Mouse (Mus musculus): Measurements from ENCODE around the gene Dip2b.

The Dip2b gene

DNA sequence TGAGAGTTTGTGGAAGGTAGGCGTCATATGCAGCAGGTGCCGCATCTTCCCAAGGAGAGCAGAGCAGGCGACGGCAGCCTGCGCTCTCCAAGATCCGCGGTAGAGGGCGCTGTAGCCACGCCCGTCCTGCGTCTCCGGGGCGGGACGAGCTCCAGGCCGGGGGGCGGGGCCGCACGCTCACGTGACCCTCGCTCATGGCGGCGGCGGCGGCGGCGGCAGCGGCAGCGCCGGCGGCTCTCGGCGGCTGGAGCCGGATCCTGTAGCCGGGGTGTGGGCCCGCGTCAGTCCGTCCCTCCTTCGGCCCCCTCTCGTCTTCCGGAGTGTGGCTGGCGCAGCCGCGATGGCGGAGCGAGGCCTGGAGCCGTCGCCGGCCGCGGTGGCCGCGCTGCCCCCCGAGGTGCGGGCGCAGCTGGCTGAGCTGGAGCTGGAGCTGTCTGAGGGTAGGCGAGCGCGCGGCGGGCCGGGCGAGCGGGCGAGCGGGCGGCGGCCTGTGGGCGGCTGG is at the start of gene Dip2b:
TSS of gene Dip2b (plus strand) at position 195 of the 502 bp plus-strand sequence.
- DNase-seq (ENCODE audit: low spot score) = peak; percentile 92

DNA sequence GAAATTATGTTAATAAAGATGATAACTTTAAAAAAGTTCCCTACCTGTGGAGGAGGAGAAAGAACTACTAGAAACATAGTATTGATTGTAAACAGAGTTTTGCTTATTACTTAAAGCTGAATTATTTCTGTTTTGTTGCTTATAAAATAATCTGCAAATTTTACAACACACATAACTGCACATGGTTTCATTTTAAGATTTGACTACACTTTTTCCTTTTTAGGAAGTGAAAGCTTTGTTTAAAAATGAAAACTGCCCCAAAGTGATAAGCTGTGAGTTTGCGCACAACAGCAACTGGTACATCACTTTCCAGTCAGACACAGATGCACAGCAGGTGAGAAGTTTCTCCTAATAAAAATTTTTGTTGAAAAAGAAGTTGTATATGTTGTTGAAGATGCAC is 45.4 kb upstream of the Dip2b start:
- DNase-seq (ENCODE audit: low spot score) = no peak

DNA sequence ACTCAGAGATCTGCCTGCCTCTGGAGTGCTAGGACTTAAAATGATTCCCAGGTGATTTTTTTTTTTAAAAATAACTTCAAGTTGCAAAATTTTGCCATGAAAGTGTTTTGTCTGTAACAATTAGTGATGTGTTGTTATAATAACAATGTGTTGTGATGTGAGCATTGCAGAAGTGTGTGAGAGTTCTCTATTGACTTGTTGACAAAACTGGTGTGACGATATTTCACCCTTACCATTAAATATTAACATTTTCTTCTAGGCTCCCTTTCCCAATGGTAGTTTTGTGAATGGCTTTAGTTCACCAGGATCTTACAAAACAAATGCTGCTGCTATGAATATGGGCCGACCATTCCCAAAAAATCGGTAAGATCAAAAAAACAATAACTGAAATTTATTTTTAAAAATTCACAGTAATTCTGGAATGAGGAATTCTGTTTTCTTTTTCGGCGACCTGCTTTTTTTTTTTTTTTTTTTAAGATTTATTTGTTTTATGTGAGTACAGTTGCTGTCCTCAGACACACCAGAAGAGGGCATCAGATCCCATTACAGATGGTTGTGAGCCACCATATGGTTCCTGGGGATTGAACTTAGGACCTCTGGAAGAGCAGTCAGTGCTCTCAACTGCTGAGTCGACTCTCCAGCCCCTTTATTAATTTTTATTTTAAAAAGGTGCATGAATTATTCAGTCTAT is 41.2 kb upstream of the Dip2b start:
- DNase-seq (ENCODE audit: low spot score) = no peak

DNA sequence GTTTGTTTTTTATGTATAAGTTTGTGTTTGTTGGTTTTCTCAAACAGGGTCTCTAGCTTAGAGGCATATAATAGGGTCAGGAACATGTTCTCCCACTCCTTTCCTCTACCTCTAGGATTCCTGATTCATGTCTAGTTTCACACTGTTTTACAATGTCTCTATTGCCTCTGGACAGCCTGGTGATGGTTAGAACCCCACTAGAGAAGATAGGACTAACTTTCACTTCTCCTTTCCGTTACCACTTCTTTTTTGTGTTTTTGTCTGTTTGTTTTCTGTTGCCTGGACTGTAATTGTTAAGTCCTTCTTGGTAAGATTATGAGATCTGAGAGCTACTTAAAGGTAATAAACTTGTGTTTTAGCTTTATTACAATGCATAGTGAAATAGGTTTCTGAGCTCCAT is 39.1 kb upstream of the Dip2b start:
- DNase-seq (ENCODE audit: low spot score) = no peak

DNA sequence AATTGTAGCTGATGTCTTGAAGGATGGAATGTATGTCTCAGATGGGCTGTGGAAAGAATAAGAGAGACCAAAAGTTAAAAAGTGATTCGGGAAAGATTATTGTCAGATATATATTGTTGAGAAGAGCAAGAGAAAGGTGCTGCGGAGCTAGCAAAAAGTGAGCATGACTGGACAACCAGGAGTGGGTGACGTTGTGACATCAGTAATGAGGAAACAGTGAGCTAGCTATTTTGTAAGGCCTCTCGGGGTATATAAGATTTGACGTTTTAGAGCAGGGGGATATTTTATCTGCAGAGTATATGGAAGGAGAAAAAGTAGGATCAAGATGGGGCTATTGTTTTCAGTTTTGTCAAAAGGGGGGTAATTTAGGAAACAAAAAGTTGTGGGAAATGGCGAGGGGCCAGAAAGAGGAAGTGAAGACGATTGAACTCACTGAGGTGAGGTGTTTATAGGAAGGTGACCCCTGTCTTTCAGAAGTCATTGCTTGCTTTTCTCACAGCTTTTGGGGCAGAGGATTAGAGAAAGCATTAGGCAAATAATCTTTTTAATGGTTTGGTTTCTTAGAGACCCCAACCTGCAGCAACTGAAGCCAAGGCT is 33.7 kb upstream of the Dip2b start:
- no peak for DNase-seq (ENCODE audit: low spot score)

DNA sequence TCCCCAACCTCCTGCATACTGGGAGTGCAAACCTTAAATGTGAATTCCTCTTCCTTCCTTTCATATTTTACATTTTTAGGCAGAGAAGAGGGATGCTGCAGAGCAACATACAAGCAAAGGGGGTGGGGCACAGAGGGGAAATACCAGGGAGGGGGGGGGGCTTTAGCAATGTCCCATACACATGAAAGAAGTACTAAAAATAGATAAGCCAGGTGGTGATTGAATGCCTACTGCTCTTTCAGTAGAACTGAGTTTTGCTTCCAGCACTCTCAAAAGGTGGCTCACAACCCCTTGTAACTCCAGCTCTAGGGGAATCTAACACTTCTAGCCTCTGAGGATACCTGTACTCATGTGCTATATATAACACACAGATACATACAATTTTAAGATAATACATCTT is 32.3 kb upstream of the Dip2b start:
- no peak for DNase-seq (ENCODE audit: low spot score)

DNA sequence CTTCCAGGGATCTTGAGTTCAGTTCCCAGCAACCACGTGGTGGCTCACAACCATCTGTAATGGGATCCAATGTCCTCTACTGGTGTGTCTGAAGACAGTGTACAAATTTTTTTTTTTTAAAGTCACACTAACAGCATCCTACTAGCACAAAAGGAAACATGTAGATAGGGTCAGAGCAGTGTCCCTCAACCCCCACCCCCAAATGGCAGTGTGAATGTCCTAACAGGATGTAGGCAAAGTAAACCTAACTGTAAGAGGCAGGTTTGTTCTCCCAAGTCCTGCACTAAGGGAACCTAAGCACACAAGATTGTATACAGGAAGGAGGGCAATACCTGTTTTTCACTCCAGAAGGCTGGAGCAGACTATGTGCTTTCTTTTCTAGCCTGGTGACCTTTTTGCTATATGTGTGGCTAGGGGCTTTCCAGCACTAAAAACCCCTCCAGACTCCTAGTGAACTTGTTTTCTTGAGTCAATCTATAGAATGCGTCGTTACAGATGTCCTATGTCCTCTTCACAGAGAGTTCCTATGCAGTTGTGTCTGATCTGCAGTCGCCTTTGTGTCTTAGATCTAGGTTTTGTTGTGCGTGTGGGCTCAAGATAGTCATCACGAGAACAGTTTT is 20.1 kb upstream of the Dip2b start:
- no peak for DNase-seq (ENCODE audit: low spot score)

DNA sequence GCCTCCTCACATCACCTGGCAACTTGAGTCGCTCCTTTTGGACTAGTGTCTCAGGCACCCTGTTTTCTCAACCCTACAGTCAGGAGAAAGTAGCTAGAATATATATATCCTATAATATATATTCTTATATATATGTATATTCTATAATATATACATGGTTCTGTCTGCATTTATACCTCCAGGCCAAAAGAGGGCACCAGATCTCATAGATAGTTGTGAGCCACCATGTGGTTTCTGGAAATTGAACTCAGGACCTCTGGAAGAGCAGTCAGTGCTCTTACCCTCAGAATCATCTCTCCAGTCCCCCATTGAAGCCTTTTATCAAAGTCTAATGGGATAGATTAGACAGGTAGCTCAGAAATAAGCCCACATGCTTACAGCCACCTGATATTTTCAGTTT is 17.3 kb upstream of the Dip2b start:
- no peak for DNase-seq (ENCODE audit: low spot score)

DNA sequence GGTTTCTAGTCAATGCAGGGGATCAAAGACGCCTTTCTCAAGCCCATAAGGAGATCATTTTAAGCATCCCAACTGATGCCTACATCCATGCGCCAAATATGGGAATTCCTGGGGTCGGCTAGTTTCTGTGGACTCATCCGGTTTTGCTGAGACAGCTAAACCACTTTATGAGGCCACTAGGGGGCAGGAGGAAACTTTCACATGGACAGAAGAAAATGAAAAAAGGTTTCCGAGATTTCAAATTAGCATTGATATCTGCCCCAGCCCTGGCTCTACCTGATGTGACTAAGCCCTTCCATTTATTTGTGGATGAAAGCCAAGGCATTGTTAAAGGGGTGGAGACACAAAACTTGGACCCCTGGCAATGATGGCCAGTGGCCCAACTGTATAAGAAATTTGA is 15.5 kb upstream of the Dip2b start:
- no peak for DNase-seq (ENCODE audit: low spot score)

DNA sequence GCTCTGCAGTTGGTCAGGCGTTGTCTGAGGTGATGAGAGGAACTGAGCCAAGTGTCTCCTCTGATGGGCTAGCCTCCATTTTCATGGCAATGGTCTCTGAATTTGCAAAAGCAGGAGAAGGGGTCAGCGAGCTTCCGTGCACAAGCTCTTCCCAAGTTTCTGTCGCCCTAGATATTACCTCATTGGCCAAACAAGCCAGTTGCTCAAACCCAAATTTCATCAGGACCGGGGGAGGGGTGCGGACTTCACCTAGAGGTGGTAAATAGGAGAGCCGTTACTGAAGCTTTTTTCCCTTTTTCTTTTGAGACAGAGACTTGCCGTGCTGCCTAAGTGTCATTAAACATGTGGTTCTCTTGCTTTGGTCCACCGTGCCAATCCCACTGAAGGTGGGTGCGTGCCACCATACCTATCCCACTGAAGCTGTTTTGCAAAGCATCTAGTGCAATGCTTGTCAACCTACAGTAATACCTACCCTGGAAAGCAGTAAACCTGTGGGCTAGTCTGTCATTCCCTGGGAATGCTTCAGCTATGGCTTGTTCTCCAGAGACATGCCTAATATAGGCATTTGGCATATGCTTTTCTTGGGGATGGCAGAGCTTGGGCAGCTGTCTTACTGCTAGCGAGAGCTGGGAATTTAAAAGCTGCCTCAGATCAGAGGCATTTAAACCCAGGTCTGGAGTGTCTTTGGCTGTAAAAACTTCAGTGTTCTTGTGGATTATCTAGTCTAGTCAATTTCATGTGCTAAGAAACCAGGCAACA is 13.2 kb upstream of the Dip2b start:
- no peak for DNase-seq (ENCODE audit: low spot score)

DNA sequence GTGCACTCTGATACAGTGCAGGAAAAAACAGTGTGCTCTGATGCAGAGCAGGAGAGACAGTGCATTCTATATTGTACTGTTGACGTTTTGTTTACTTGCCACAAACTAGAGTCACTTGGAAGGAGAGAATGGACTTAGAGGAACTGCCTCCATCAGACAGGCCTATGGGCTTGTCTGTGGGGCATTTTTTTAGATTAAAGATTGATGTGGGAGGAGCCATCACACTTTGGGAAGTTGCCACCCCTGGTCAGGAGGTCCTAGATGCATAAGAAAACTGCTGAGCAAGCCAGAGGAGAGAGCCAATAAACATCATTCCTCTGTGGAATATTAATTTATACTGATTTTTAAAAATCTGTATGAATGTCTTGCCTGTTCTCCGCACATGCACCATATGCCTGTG is 10.3 kb upstream of the Dip2b start:
- no peak for DNase-seq (ENCODE audit: low spot score)

DNA sequence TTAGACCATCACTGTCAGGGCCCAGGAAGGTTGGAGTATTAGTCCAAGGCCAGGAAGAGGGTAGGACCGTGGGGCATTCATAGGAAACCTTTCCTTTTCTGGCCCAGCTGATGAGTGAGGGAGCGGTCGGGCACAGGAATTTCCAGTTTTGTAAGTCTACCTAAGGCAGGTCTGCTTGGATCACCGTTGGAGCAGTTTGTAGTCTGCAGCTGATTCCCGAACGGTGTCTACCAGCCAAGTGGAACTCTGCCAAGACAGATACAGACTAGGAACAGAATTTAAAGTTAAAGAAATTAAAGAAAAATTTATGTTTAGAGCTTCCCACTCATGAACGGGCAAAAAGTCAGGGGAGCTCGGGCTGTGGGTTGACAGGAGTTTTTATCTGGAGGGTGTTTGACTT is 9.0 kb upstream of the Dip2b start:
- DNase-seq (ENCODE audit: low spot score) = no peak

DNA sequence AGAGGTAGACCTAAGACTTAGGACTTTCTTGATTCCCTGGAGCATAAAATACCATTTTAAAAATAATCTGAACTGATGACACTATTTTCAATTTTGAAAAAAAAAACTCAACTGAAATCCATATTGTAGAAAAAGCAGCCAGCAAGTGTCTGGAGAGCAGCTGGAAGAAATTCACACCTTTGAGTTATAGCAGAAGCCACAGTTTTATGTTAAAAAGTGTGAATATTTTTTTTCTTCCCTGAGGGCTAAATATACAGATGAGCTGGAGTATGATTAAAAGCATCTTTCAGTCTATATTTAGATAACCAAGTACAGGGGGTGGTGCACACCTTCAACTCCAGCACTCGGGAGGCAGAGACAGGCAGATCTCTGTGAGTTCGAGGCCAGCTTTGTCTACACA is 8.6 kb upstream of the Dip2b start:
- DNase-seq (ENCODE audit: low spot score) = no peak

DNA sequence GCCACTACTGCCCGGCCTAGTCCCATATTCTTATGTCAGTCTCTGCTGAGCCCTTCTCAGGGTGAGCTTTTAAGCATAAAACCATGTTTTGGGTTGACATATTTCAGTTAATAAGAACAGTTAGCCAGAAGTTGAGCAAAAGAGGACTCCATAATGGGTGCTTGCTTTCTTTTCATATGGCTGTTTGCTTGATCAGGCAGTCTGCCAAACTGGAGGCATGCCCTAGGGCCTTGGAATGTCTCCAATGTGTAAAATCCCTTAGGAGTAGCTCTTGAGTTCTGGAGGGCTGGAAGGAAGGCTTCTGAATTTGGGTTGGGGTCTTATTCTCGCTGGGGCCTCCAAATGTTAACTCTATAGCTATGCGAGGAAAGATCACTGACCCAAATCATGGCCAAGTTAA is 5.9 kb upstream of the Dip2b start:
- no peak for DNase-seq (ENCODE audit: low spot score)

DNA sequence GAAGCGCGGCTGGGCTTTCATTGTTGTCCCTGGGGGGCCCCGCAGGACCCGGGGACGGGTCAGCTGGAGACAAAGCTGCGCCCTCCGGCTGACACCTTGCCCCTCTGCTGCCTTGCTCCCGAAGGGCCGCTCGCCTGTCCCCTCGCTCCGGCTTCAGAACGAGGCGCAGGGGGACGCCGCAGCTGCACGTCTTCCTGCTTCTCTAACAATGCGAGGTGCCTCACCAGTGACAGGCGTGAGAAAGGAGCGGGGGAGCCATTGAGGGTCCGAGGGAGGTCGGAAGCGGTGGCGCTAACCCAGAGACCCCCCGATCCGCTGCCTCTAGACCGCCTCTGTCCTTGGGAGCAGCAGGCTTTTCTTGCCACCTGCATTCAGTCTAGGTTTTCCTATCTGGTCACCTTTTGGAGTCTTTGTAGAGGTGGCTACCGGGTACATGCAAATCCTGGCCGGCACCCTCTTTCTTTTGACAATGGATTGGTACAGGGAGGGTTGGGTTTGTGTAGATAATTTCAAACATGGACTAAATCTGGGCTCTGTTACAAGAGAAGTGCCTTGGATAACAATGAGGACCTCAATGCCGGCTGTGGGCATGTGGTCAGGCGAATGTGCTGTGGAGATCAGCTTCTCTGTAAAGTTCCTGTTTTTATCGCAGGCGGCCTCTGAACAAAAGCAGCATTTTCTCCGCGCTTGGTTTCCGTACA is 687 bp downstream of the Dip2b start:
- peak; percentile 56 for DNase-seq (ENCODE audit: low spot score)

DNA sequence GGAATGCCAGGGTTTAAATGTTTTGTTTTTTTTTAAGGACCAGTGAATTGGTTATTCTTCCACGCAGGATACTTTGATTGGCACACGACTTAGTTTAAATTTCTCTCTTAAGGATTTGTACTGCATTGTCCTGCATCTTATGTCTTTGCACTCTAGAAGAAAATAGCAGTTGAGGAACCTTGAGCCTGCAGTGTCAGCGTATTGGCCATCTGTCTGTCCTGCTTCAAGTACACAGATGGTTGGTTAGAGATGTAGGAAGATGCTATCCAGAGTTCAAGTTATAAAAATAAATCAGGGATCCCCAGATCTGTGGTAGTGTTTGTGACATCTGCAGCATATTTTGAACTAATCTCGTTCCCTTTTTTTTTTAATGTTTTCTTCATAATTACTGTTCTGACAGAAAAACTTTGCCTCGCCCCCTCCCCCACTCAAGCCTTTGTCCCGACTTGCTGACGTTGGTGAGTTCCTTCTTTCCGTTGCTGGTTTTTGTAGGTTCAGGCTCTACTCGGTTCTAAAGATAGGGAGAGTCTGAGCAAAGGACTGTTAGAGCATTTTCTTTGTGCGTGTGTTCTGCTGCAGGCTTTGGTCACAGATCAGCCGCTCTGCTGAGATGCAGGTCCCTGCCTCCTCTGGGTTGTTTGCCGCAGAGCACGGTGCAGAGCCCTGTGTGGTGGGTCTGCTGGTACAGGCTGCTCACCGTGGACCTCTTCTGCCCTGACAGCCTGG is 2.2 kb downstream of the Dip2b start:
- no peak for DNase-seq (ENCODE audit: low spot score)

DNA sequence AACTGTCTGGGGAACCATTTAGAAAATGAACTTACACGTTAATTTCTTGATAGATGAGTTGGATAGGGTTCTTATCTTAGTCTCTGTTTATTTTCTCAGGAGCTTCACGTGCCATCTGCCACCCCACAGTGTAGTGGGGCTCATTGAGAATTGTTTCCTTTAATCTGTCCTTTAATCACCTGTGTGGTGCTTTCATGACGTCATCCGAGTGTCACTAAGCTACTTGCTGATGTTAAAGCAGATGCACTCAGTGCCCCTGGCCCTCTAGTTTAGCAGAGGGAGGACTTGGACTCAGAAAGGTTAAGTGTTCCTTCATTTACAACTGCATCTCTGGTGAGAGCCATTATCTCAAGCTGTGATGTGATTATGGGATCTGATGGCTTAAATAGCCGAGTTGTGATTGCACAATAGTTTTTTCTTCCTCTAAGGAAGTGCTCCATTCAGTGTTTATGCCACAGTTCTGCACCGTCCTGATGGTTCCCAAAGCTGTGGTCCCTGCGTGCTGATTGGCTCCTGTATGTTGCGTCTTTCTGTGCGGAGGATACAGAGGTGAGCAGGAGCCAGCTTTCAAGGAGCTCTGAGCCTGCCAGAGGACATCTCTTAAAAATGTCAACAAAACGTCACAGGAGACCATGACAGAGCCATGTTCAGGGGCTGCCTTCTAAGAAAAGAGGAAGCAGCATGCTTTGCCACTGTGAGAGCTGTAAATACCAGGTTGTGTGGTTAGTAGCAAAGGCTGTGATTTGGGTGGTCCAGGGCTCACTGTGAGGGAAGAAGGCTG is 3.0 kb downstream of the Dip2b start:
- no peak for DNase-seq (ENCODE audit: low spot score)

DNA sequence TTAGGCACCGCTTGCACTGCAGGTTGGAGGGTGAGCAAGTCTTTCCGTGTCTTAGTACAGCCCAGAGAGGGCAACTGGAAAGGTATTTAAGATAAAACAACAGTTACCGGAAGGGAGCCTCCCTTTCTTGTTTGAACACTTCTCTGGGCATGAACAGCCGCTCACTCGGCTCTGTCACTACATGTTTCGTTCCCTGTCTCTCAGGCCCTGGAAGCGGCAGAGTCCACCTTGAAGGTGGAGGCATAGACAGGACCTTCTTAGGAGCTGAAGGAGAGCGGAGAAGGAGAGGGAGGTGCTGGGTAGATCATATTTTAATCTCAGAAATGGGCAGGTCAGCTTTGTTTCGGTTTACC is 3.6 kb downstream of the Dip2b start:
- no peak for DNase-seq (ENCODE audit: low spot score)

DNA sequence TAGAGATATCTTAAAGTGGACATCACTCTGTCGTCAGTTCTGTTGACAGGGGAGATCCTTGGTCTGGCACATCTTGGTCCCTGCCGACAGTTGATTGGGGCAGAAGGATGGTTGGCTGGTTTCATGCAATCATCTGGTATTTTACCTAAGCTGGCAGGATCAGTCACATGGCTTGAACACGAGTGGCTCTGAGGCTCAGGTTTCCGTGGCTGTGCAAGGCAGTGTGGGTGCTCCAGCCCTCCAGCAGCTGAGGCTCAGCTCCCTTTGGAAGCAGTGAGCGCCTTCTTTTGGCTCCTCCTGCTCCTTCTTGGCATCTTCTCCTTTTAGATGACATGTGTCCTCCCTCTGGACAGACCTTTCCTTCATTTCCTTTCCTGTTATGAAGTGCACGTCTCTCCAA is 7.1 kb downstream of the Dip2b start:
- no peak for DNase-seq (ENCODE audit: low spot score)

DNA sequence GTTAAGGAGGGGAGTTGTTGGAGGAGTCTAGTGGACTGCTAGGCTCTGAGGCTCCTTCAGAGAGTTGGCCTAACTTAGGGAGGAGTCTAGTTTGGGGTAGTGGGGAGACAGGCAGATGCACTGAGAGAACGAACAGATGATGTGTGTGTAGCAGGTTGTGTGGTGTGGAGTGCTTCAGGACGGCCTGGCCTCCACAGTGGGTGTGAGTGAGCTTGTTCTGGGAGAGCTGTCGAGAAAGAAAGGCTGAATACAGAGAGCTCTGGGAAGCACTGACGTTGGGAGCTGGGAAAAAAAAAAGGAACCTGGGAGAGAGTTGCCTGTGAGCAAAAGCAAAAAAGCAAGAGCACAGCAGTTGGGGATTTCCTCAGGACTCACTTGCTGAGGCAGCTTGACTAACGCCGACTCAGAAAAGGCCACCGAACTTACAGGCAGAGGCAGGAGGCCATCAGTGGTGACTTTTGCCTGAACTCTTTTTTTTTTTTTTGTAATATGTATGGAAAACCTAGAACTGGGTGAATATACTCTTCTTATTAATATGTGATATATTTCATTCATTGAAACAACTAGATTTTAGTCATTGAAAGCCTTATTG is 11.1 kb downstream of the Dip2b start:
- no peak for DNase-seq (ENCODE audit: low spot score)
